Mouse (Mus musculus): Measurements from ENCODE around the gene Fam185a.

The Fam185a gene

GRCm38 (mm10) chr5:21426666-21427065 lies 1.9 kb downstream of the Fam185a start:
- in situ Hi-C loops (cut with MboI), result loop anchor here (25.0 kb wide), 1 partner anchor 161 kb away; no protein-coding TSS in a partner anchor

DNA sequence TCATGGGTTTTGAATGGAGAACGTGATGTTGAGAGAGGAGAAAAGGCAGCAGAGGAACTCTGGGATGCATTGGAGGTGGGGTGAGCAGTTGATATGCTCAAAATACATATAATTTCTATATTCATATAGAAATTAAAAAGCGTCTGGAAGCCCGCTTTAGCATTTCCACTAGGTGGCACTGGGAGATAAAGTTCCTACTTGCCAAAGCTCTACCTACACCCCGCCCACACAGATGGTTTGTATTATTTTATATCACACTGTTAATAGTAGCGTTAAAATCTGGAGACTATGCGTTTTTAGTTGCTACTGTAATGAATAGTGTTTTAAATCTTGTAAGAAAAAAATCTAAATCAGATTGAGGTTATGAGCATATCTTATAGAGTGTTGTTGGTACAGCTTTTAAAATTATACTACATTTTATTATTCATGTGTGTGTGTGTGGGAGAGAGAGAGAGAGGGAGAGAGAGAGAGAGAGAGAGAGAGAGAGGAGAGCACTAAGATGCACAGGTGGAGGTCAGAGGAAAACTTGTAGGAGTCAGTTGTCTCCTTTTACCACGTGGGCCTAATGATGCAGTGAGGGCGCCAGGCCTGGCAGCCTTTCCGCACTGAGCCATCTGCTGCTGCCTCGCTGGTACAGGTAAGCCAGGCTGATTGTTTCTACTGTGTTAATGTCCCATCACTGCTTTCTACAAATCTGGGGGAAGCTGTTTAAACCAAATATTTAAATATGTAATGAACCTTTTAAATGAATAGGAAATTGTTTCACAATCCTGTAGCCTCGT lies 9.6 kb downstream of the Fam185a start:
- in situ Hi-C loops (cut with MboI), result loop anchor here (25.0 kb wide), 1 partner anchor 153 kb away; no protein-coding TSS in a partner anchor

GRCm38 (mm10) chr5:21436471-21436975 lies 11.8 kb downstream of the Fam185a start:
- in situ Hi-C loops (cut with MboI), result loop anchor here (25.0 kb wide), 1 partner anchor 151 kb away; no protein-coding TSS in a partner anchor

DNA sequence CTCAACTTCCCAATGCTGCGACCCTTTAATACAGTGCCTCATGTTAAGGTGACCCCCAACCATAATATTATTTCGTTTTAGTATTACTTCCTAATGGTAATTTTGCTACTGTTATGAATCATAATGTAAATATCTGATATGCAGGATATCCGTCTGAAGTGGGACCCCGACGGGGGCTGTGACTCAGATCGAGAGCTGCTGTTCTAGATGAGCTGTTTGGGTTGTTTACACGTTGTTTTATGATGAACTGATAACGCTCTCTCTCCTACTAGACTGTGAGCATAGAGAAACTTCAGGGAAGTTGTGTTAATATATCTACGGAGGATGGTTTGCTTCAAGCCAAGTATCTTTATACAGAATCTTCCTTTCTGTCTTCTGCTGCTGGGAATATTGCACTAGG lies 13.7 kb downstream of the Fam185a start:
- in situ Hi-C loops (cut with MboI), result loop anchor here (25.0 kb wide), 1 partner anchor 149 kb away; no protein-coding TSS in a partner anchor

DNA sequence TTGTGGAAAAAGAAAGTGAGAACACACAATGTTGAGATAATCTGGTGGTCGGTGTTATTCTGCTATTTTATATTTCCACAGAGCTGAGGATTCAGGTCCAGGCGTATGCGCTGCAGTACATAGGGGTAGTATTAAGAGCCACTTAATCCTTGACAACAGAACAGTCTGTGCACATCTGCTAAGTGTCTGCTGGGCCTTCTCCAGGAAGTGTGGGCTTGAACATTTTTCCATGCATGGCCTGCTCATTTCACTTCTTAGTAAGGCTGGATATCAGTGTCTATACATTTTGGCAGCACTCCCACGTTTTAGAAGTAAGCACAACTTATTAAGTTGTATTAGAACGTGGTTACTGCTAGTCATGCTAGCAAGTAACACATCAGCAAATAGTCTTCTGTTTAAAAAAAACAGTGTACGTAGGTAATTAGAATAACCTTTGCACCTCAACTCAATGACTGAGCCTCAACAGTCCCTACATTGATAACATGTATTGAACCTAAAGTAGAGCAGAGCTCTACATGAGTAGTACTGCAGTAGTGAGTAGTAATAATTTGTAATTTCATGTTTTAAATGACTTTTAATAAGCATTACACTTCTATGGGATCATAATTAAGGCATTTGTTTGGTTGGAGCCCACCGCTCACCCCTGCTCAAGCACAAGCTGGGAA lies 14.8 kb downstream of the Fam185a start:
- in situ Hi-C loops (cut with MboI), result loop anchor here (25.0 kb wide), 1 partner anchor 148 kb away; no protein-coding TSS in a partner anchor

DNA sequence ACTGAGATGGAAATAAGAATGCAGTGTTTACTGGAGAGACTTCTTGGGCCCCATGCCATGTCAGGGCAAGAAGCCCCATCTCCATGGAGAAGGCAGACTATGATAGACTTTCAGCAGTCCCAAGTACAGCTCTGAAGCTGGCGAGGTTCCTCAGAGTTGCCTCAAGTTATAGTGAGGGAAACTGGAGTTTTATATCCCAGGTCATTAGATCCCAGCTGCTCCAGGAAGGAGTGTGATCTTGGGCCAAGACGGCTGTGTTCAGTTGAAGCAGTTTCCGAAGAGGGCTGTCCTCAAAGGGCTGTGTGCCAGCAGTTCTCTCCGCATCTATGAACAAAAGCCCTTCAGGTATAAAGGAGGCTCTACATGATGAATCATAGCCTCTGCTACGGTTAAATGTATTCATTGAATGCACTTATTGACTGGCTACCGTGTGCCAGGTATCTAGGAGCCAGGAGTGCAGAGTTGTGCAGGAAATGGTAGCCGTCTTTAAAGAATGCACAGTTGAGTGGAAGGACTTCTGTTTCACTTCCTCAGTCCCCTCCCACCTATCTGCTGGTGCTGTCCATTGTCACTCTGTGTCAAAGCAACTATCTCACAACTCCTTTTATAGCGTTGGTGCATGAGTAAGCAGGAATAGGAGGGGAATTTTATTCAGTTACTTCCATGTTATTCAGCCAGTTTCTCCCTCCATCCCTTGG lies 16.2 kb downstream of the Fam185a start:
- in situ Hi-C loops (cut with MboI), result loop anchor here (25.0 kb wide), 1 partner anchor 146 kb away; no protein-coding TSS in a partner anchor

DNA sequence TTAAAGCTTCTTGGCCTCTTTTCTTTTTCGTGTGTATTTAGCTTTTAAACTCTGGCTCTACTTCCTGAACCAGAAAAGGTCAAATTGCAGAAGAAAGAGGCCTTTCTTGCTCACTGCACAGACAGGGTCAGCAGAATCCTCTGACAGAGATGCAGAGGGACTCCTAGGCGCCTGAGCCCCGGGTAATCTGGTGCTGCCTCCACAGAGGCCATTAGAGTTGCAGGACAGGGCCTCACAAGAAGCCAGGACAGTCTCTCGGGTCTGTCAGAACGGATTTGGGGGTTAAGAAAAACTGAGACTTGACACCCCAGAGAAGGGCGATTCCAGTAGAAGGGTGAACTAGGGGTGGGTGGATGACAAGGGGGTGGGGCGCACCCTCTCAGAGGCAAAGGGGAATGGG lies 42.6 kb downstream of the Fam185a start:
- in situ Hi-C loops (cut with MboI), result no loop called here

GRCm38 (mm10) chr5:21468100-21468499 lies 43.3 kb downstream of the Fam185a start:
- in situ Hi-C loops (cut with MboI), result no loop called here

- in situ Hi-C loops (cut with MboI), result no loop called here
Measured at GRCm38 (mm10) chr5:21478428-21478827, 53.7 kb downstream of the Fam185a start.

- in situ Hi-C loops (cut with MboI), result no loop called here
Measured at GRCm38 (mm10) chr5:21479746-21480145, 55.0 kb downstream of the Fam185a start.

GRCm38 (mm10) chr5:21481521-21481920 lies 56.8 kb downstream of the Fam185a start:
- in situ Hi-C loops (cut with MboI), result no loop called here

DNA sequence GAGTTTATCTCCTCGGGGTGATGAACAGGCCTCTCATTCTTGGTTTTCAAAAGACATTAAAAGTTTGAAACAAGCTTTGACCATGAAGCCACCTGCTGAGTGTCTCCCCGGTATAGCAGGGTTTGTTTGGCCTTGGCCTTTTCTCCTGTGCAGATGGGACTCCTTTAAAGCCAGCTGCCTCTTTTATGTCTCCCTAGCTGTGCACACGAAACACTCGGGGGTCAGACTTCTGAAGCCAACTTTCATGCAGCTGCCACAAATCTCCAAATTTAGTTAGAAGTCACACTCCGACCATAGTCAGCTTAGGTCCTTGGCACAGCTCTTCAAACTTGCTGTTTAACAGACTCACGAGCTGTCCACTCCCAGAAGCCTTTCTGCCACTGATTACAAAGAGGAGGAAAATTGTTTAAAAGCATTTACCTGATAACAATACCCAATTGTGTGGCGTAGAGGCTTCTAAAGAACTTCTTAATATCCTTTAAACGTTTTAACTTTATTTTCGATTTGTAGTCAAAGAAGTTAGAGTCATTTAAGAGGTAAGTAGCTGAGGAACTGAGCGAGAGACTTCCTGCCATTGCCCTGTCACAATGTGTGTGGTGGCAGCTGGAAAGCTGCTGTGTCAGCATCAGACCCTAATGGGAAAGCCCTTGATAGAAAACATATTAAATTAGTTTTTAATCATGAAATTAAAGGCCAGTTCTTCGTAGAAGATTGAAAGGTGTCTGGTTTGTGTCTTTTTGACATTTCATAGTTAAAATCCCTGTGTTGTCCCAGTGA lies 57.9 kb downstream of the Fam185a start:
- in situ Hi-C loops (cut with MboI), result no loop called here

DNA sequence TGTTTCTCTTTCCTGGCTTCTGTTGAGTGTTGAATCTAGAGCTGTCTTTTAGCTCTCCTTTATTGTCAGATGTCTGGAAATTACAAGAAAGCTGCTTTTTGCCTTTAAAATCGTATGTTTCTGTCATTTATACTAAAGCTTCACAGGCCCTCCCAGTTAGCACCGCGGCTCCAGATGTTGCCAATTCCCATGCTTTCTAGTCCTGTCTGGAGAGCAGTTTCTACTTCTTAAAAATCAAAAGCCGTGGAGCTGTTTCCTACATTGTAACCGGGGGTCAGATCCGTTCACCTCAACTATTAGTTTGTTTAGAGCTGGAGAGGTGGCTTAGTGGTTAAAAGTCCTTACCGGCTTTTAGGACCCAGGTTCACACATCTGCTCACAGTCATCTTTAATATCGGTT lies 58.5 kb downstream of the Fam185a start:
- in situ Hi-C loops (cut with MboI), result no loop called here

- in situ Hi-C loops (cut with MboI), result no loop called here
Measured at GRCm38 (mm10) chr5:21485197-21485829, 60.6 kb downstream of the Fam185a start.

DNA sequence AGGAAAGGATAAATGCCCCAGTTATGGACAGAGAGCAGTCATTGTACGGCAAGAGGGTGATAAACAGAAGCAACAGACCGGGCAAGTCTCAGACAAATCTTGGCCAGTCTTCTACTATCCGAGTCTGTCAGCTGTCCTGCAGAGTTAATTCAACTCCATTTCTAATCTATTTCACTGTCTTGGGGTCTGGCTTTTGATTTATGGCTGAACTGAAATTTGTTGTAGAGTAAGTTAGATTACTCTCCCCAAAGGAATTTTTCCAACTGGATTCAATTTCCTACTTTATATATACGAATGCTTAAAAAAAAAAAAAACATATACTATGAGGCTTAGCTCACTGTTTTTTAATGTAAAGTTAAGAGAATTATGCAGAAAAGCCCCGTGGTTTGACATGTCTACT lies 62.0 kb downstream of the Fam185a start:
- in situ Hi-C loops (cut with MboI), result no loop called here

- in situ Hi-C loops (cut with MboI), result no loop called here
Measured at GRCm38 (mm10) chr5:21487306-21487705, 62.5 kb downstream of the Fam185a start.

DNA sequence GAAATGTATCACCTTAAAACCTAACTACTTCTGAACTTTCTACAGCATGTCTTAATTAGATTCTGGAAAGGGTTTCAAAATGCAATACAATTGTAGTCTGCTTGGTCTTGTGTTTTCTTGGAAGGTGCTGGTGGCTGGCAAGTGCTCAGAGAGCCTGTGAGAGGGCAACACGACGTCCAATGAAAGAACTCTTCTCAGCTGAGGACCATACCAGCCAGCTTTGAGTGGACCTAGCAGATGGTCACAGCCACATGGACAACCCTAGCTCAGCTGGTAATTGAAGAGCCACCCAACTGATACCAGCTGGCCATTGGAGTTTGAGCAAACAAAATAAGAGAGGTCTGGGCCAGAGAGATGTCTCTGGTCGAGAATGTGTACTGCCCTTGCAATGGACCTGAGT lies 63.0 kb downstream of the Fam185a start:
- in situ Hi-C loops (cut with MboI), result no loop called here

GRCm38 (mm10) chr5:21488506-21488905 lies 63.7 kb downstream of the Fam185a start:
- in situ Hi-C loops (cut with MboI), result no loop called here

- in situ Hi-C loops (cut with MboI), result no loop called here
Measured at GRCm38 (mm10) chr5:21489135-21489534, 64.4 kb downstream of the Fam185a start.

DNA sequence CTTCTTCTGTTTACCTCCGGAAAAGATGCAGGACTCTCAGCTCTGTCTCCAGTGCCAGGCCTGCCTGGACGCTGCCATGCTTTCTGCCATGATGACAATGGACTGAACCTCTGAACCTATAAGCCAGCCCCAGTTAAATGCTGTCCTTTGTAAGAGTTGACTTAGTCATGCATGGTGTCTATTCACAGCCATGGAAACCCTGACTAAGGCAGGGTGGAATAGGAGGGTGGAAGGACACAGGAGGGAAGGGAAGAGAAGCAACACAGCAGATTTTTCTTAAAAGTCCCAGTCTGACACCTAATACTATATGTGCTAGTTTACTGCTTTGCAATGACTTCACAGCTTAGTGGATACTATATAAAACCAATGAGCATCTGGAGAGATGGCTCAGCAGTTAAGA lies 66.7 kb downstream of the Fam185a start:
- in situ Hi-C loops (cut with MboI), result no loop called here

DNA sequence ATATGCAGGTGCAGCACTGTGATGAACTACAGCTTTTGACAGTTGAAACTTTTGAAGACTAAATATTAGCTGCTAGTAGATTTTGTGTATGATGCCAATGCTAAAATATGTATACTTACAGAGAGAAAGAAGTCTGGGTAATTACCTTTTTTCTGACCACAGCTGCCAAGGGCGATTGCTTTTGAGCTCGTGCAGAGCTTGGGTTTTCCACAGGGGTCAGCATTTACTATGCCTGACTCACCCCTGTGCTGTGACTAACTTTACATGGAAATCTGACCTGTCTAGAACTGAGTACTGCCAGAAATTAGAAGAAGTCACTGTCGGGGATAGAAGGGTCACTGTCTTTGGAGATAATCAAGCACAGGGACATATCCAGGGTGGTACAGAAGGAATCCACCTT lies 67.5 kb downstream of the Fam185a start:
- in situ Hi-C loops (cut with MboI), result no loop called here
